Mouse (Mus musculus) lung, embryonic 16.5 days (tissue): Measurements from ENCODE around the gene Lgr6. TPM values are rescaled to one million over a fixed set of nuclear protein-coding genes. Genes with fewer than 3 reads are reported as not detected.
A peak's percentile ranks its signal among the peaks of the same experiment; 100 is the strongest.

Experiments
- ATAC-seq: fragments of 200-750 bp; cut with Nextera tagmentation; 2 replicates; pipeline ENCODE4 v1.8.0; 2017; ENCODE audit warnings: low read depth, mild to moderate bottlenecking, moderate library complexity
- H3K27ac ChIP-seq: fragments of 300-500 bp; sonication (generic); 2 replicates; pipeline ENCODE4 v1.5.1; 2014; ENCODE audit warnings: mild to moderate bottlenecking, control low read depth, low read length
- H3K27me3 ChIP-seq: fragments of 300-500 bp; sonication (generic); 2 replicates; pipeline ENCODE4 v1.6.1; 2014; ENCODE audit warnings: low read depth, low read length, mixed read lengths; ENCODE audit not compliant: control insufficient read depth, insufficient read depth
- H3K36me3 ChIP-seq: fragments of 300-500 bp; sonication (generic); 2 replicates; pipeline ENCODE4 v1.6.1; 2014; ENCODE audit warnings: low read length; ENCODE audit not compliant: control insufficient read depth, insufficient read depth
- H3K4me1 ChIP-seq: fragments of 300-500 bp; sonication (generic); replicated peaks from 2 replicates; pipeline ENCODE4 v1.6.1; 2014; ENCODE audit warnings: low read length, mixed read lengths; ENCODE audit not compliant: control insufficient read depth, insufficient read depth
- H3K4me2 ChIP-seq: fragments of 300-500 bp; sonication (generic); 2 replicates; pipeline ENCODE4 v1.6.1; 2014; ENCODE audit warnings: low read depth, low read length, control low read depth
- H3K4me3 ChIP-seq: fragments of 300-500 bp; sonication (generic); 2 replicates; pipeline ENCODE4 v1.5.1; 2014; ENCODE audit warnings: mild to moderate bottlenecking, low read length, control low read depth
- H3K9ac ChIP-seq: fragments of 300-500 bp; sonication (generic); 2 replicates; pipeline ENCODE4 v1.6.1; 2014; ENCODE audit warnings: low read length, control low read depth
- H3K9me3 ChIP-seq: fragments of 300-500 bp; sonication (generic); 2 replicates; pipeline ENCODE4 v1.6.1; 2016; ENCODE audit warnings: low read length; ENCODE audit not compliant: control insufficient read depth
- WGBS: fragments of 180-500 bp; shearing (Covaris S2); extraction: QIAGEN DNeasy Blood & Tissue Kit; methylation state at CpG from one replicate; pipeline ENCODE4 v1.1.7; 2014; 5-methylcytosine and 5-hydroxymethylcytosine counted together
- polyA plus RNA-seq: library from polyadenylated mRNA; unstranded; fragments of >200 nt; fragmentation: Nextera tagmentation; extraction: Ambion mirVana; gene quantifications from 2 replicates; pipeline ENCODE4 v1.2.1, GENCODE M21; 2015

Lgr6 gene
- polyA plus RNA-seq, 1 experiment from 2014 or later, result 9.2 TPM

- ATAC-seq, result peak; percentile 40; the same call in 1 of the 2 replicates
- Histone ChIP-seq H3K27ac (peak overlapping the region; percentile 90), H3K27me3 (no peaks in the 10 kb centered on the region), H3K4me1 (peaks cover 6% of the 10 kb centered on the region), H3K9ac (peak overlapping the region; percentile 97), H3K36me3 (no peaks in the 10 kb centered on the region), H3K4me3 (peak overlapping the region; percentile 95), H3K9me3 (no peaks in the 10 kb centered on the region), H3K4me2 (peak overlapping the region; percentile 88)
- 1% methylated on average over 15 of the region's 16 CpGs for WGBS
Measured at GRCm38 (mm10) chr1:134955050-134955636, 149.9 kb downstream of the Lgr6 start.

GRCm38 (mm10) chr1:134949946-134950345 lies 155.1 kb downstream of the Lgr6 start:
- Histone ChIP-seq H3K36me3 (0 out of 2 replicates have a peak, but pooled peaks cover 2% of the 10 kb centered on the region), H3K4me3 (no peak overlapping the region), H3K9ac (no peak overlapping the region), H3K27me3 (no peaks in the 10 kb centered on the region), H3K9me3 (no peaks in the 10 kb centered on the region), H3K27ac (no peak overlapping the region), H3K4me2 (no peak overlapping the region), H3K4me1 (peaks cover 3% of the 10 kb centered on the region)
- 68% methylated on average over 3 of the region's 3 CpGs for WGBS
- ATAC-seq, result no peak

- 0 out of 2 replicates have a peak, but pooled peaks cover 2% of the 10 kb centered on the region for H3K36me3 ChIP-seq
- H3K27me3 ChIP-seq, result no peaks in the 10 kb centered on the region
- no peaks in the 10 kb centered on the region for H3K9me3 ChIP-seq
- no peak overlapping the region for H3K27ac ChIP-seq
- H3K9ac ChIP-seq, result no peak overlapping the region
- H3K4me2 ChIP-seq, result no peak overlapping the region
- H3K4me3 ChIP-seq, result no peak overlapping the region
- 0 out of 2 replicates have a peak, but pooled peaks cover 2% of the 10 kb centered on the region for H3K4me1 ChIP-seq
- 66% methylated on average over 7 of the region's 7 CpGs for WGBS
- ATAC-seq, result no peak
Measured at GRCm38 (mm10) chr1:134947590-134947989, 157.5 kb downstream of the Lgr6 start.

- Histone ChIP-seq H3K4me3 (no peak overlapping the region), H3K9me3 (no peaks in the 10 kb centered on the region), H3K4me2 (no peak overlapping the region), H3K27ac (no peak overlapping the region), H3K9ac (no peak overlapping the region), H3K36me3 (0 out of 2 replicates have a peak, but pooled peaks cover 1% of the 10 kb centered on the region), H3K4me1 (peaks cover 8% of the 10 kb centered on the region; the same call in 1 of the 2 replicates), H3K27me3 (no peaks in the 10 kb centered on the region)
- 82% methylated on average over 2 of the region's 2 CpGs for WGBS
- no peak for ATAC-seq
Measured at GRCm38 (mm10) chr1:134942898-134943297, 162.2 kb downstream of the Lgr6 start.

- Histone ChIP-seq H3K9me3 (no peaks in the 10 kb centered on the region), H3K27ac (peak overlapping the region; percentile 57), H3K27me3 (no peaks in the 10 kb centered on the region), H3K9ac (no peak overlapping the region), H3K4me3 (no peak overlapping the region), H3K36me3 (no peaks in the 10 kb centered on the region), H3K4me2 (0 out of 2 replicates have a peak overlapping the region, but pooled peaks have one; percentile 0), H3K4me1 (peaks cover 8% of the 10 kb centered on the region; the same call in 1 of the 2 replicates)
- WGBS, result 28% methylated on average over 4 of the region's 4 CpGs
- peak; percentile 67 for ATAC-seq
Measured at GRCm38 (mm10) chr1:134940863-134941262, 164.2 kb downstream of the Lgr6 start.

- Histone ChIP-seq H3K4me2 (no peak overlapping the region), H3K4me1 (peaks cover 8% of the 10 kb centered on the region; the same call in 1 of the 2 replicates), H3K27ac (no peak overlapping the region), H3K9ac (no peak overlapping the region), H3K9me3 (no peaks in the 10 kb centered on the region), H3K27me3 (no peaks in the 10 kb centered on the region), H3K4me3 (no peak overlapping the region), H3K36me3 (no peaks in the 10 kb centered on the region)
- WGBS, result 76% methylated on average over 1 of the region's 1 CpGs
- no peak for ATAC-seq
Measured at GRCm38 (mm10) chr1:134938233-134938632, 166.8 kb downstream of the Lgr6 start.

- H3K36me3 ChIP-seq, result no peaks in the 10 kb centered on the region
- H3K4me3 ChIP-seq, result no peak overlapping the region
- no peak for ATAC-seq
- H3K9me3 ChIP-seq, result no peaks in the 10 kb centered on the region
- peaks cover 1% of the 10 kb centered on the region; the same call in 1 of the 2 replicates for H3K4me1 ChIP-seq
- H3K27ac ChIP-seq, result no peak overlapping the region
- 81% methylated on average over 6 of the region's 6 CpGs for WGBS
- no peaks in the 10 kb centered on the region for H3K27me3 ChIP-seq
- H3K9ac ChIP-seq, result no peak overlapping the region
- H3K4me2 ChIP-seq, result no peak overlapping the region
Measured at GRCm38 (mm10) chr1:134936335-134936734, 168.7 kb downstream of the Lgr6 start.

Other genes starting within 250 kb of the Lgr6 start
- gene Ppp1r12b, start 149.3 kb downstream of the Lgr6 start, polyA plus RNA-seq, result 10.3 and 10.5 TPM in 2 replicates
- gene Ube2t, start 142.7 kb downstream of the Lgr6 start, polyA plus RNA-seq, result 41.8 and 43.2 TPM in 2 replicates
- gene Ptpn7, start 27.4 kb upstream of the Lgr6 start, polyA plus RNA-seq, result 4.4 and 6.1 TPM in 2 replicates
- 37.4 and 42.9 TPM in 2 replicates for gene Arl8a, start 41.5 kb upstream of the Lgr6 start, polyA plus RNA-seq
- not detected in 2 replicates for gene Gpr37l1, start 62.4 kb upstream of the Lgr6 start, polyA plus RNA-seq
- 32.9 and 35.7 TPM in 2 replicates for gene Elf3, start 153.3 kb upstream of the Lgr6 start, polyA plus RNA-seq
- 96.0 and 108 TPM in 2 replicates for gene Rnpep, start 178.8 kb upstream of the Lgr6 start, polyA plus RNA-seq
- gene Timm17a, start 208.5 kb upstream of the Lgr6 start, polyA plus RNA-seq, result 185 and 187 TPM in 2 replicates
- 3.9 and 4.1 TPM in 2 replicates for gene Lmod1, start 219.5 kb upstream of the Lgr6 start, polyA plus RNA-seq